Mouse (Mus musculus) erythroblast, adult 5-6 weeks (primary cell): ENCODE measurements around the gene Ttc9c. TPM values are rescaled to one million over a fixed set of nuclear protein-coding genes. Genes with fewer than 3 reads are reported as not detected.

ENCODE experiments used
- ATAC-seq: replicated peaks from 2 replicates; pipeline ENCODE4 v1.8.0; 2016; ENCODE audit warnings: moderate number of reproducible peaks, mild to moderate bottlenecking, moderate TSS enrichment, inconsistent platforms; ENCODE audit not compliant: poor library complexity, low FRiP score, severe bottlenecking
- total RNA-seq, 2 experiments: library from RNA; stranded (forward) in 1 of 2; stranded (reverse) in 1 of 2; fragments of 150-400 nt in 1 of 2; fragments of 200-764, 138-1000 nt in 1 of 2; gene quantifications; 2 replicates each; pipeline versions ENCODE4 v1.2.3 to v1.2.4; 2015 to 2017; ENCODE audit warnings: low replicate concordance in 2 of 2

Ttc9c gene
- total RNA-seq, 2 experiments from 2014 or later = 10.0 to 13.8 TPM

GRCm38 (mm10) chr19:8832971-8833370, 13.8 kb upstream of the Ttc9c start:
- ATAC-seq = no peak

GRCm38 (mm10) chr19:8831262-8831661, 12.1 kb upstream of the Ttc9c start:
- ATAC-seq = no peak

- no peak for ATAC-seq
Measured at GRCm38 (mm10) chr19:8830664-8831063, 11.5 kb upstream of the Ttc9c start.

GRCm38 (mm10) chr19:8829660-8830059, 10.5 kb upstream of the Ttc9c start, which contains the start of gene AC129217.1:
Gene AC129217.1, plus strand, starts transcription at chr19:8829773.
- ATAC-seq = no peak

- no peak for ATAC-seq
Measured at GRCm38 (mm10) chr19:8822696-8823095, 3.6 kb upstream of the Ttc9c start.

GRCm38 (mm10) chr19:8821146-8821545, 2.0 kb upstream of the Ttc9c start:
- no peak for ATAC-seq

GRCm38 (mm10) chr19:8820424-8820956, 1.4 kb upstream of the Ttc9c start:
- peak; percentile 49 for ATAC-seq

- peak; percentile 83 for ATAC-seq
Measured at GRCm38 (mm10) chr19:8819596-8820423, 677 bp upstream of the Ttc9c start, which contains the start of gene Hnrnpul2. Gene Hnrnpul2, plus strand, starts transcription at chr19:8820010.

- ATAC-seq = no peak
Measured at GRCm38 (mm10) chr19:8818301-8818798, 783 bp downstream of the Ttc9c start.

GRCm38 (mm10) chr19:8817001-8817400, 2.1 kb downstream of the Ttc9c start:
- ATAC-seq = no peak

- ATAC-seq = no peak
Measured at GRCm38 (mm10) chr19:8815812-8816211, 3.3 kb downstream of the Ttc9c start.

GRCm38 (mm10) chr19:8806810-8807209, 12.3 kb downstream of the Ttc9c start:
- ATAC-seq = no peak

GRCm38 (mm10) chr19:8803879-8804660, 15.1 kb downstream of the Ttc9c start:
- ATAC-seq = no peak

- ATAC-seq = no peak
Measured at GRCm38 (mm10) chr19:8803204-8803780, 15.8 kb downstream of the Ttc9c start.

GRCm38 (mm10) chr19:8802130-8802821, 16.9 kb downstream of the Ttc9c start, which contains the start of gene Zbtb3:
Gene Zbtb3, plus strand, starts transcription at chr19:8802555.
- peak; percentile 91 for ATAC-seq

GRCm38 (mm10) chr19:8798947-8799315, 20.2 kb downstream of the Ttc9c start:
- ATAC-seq = no peak

GRCm38 (mm10) chr19:8798264-8798946, 20.7 kb downstream of the Ttc9c start, which contains the start of gene Polr2g:
Gene Polr2g, minus strand, starts transcription at chr19:8798577.
- peak; percentile 77 for ATAC-seq

- no peak for ATAC-seq
Measured at GRCm38 (mm10) chr19:8790171-8790570, 29.0 kb downstream of the Ttc9c start.

- ATAC-seq = no peak
Measured at GRCm38 (mm10) chr19:8789171-8789570, 30.0 kb downstream of the Ttc9c start.
